10 mouse cellular contexts compared by ENCODE assay signal in genomic region chr5:74261016-74261415, GRCm38 (mm10).
DNase-seq lines count a peak whose midpoint lies in the region; ATAC-seq lines count a peak whose summit lies in the region.
"Had no signal": no experiment of that assay in that cellular context is flagged by ENCODE, and none has a peak within 500 bp of the region (broad histone marks: within the 10 kb centered on the region; RNA-seq: fewer than 3 reads in every experiment).

No protein-coding gene starts in this region.

- WGBS in forebrain, embryonic 14.5 days = 33% methylated on average over 6 of the region's 6 CpGs
- 27% methylated on average over 6 of the region's 6 CpGs for WGBS in forebrain, embryonic 15.5 days
- 77% methylated on average over 6 of the region's 6 CpGs for WGBS in midbrain, embryonic 10.5 days
- 51% methylated on average over 6 of the region's 6 CpGs for WGBS in midbrain, embryonic 15.5 days
- 37% methylated on average over 6 of the region's 6 CpGs for WGBS in intestine, embryonic 16.5 days

- H3K4me2 ChIP-seq in forebrain, embryonic 14.5 days (ENCODE audit: low read length) = no peak overlapping the region
- no peak overlapping the region for H3K4me2 ChIP-seq in forebrain, embryonic 15.5 days (replicated peaks)
- no peak overlapping the region for H3K4me2 ChIP-seq in midbrain, embryonic 15.5 days
- no peak overlapping the region for H3K4me2 ChIP-seq in intestine, embryonic 16.5 days (ENCODE audit: low read depth, low read length)

- no peak overlapping the region for H3K9ac ChIP-seq in forebrain, embryonic 14.5 days (ENCODE audit: low read length)
- no peak overlapping the region for H3K9ac ChIP-seq in forebrain, embryonic 15.5 days (replicated peaks)
- H3K9ac ChIP-seq in midbrain, embryonic 15.5 days = no peak overlapping the region
- H3K9ac ChIP-seq in intestine, embryonic 16.5 days (ENCODE audit: low read depth, low read length) = no peak overlapping the region

- H3K9me3 ChIP-seq in forebrain, embryonic 14.5 days (replicated peaks; ENCODE audit: control insufficient read depth, low read length) = no peaks in the 10 kb centered on the region
- no peaks in the 10 kb centered on the region for H3K9me3 ChIP-seq in forebrain, embryonic 15.5 days
- no peaks in the 10 kb centered on the region for H3K9me3 ChIP-seq in midbrain, embryonic 10.5 days (replicated peaks)
- no peaks in the 10 kb centered on the region for H3K9me3 ChIP-seq in midbrain, embryonic 15.5 days
- no peaks in the 10 kb centered on the region for H3K9me3 ChIP-seq in intestine, embryonic 16.5 days (ENCODE audit: control insufficient read depth, low read length)

- DNase-seq in forebrain, embryonic 14.5 days (ENCODE audit: low spot score) = no peak
- no peak for DNase-seq in midbrain, embryonic 10.5 days (ENCODE audit: low spot score)
- DNase-seq in thymus, postnatal 10 days (ENCODE audit: low spot score in 2 of 2) = peak; percentile 64 to 68
- no peak for DNase-seq in layer of hippocampus, adult 9-11 months
- DNase-seq: B cell, adult 2 months; left cerebral cortex, postnatal 4 days had no signal

- no peaks in the 10 kb centered on the region for H3K27me3 ChIP-seq in forebrain, embryonic 14.5 days (replicated peaks; ENCODE audit: control insufficient read depth, insufficient read depth, low read length)
- no peaks in the 10 kb centered on the region for H3K27me3 ChIP-seq in forebrain, embryonic 15.5 days
- no peaks in the 10 kb centered on the region for H3K27me3 ChIP-seq in midbrain, embryonic 10.5 days (ENCODE audit: low read depth, poor library complexity, severe bottlenecking)
- H3K27me3 ChIP-seq in midbrain, embryonic 15.5 days (replicated peaks) = no peaks in the 10 kb centered on the region
- no peaks in the 10 kb centered on the region for H3K27me3 ChIP-seq in intestine, embryonic 16.5 days (replicated peaks; ENCODE audit: control insufficient read depth, insufficient read depth, low read length)

- H3K36me3 ChIP-seq in forebrain, embryonic 14.5 days (ENCODE audit: control insufficient read depth, insufficient read depth, low read length) = no peaks in the 10 kb centered on the region
- no peaks in the 10 kb centered on the region for H3K36me3 ChIP-seq in forebrain, embryonic 15.5 days
- no peaks in the 10 kb centered on the region for H3K36me3 ChIP-seq in midbrain, embryonic 10.5 days
- H3K36me3 ChIP-seq in midbrain, embryonic 15.5 days (replicated peaks) = no peaks in the 10 kb centered on the region
- H3K36me3 ChIP-seq in intestine, embryonic 16.5 days (ENCODE audit: control insufficient read depth, insufficient read depth, low read length) = no peaks in the 10 kb centered on the region

- no peak overlapping the region for H3K27ac ChIP-seq in forebrain, embryonic 14.5 days (ENCODE audit: low read depth, low read length)
- H3K27ac ChIP-seq in forebrain, embryonic 15.5 days (replicated peaks) = no peak overlapping the region
- H3K27ac ChIP-seq in midbrain, embryonic 10.5 days (replicated peaks) = peak overlapping the region; percentile 46
- no peak overlapping the region for H3K27ac ChIP-seq in midbrain, embryonic 15.5 days
- H3K27ac ChIP-seq in intestine, embryonic 16.5 days (ENCODE audit: low read length) = peak overlapping the region; percentile 50

- no peak overlapping the region for H3K4me3 ChIP-seq in forebrain, embryonic 14.5 days (ENCODE audit: low read depth, low read length)
- no peak overlapping the region for H3K4me3 ChIP-seq in forebrain, embryonic 15.5 days
- no peak overlapping the region for H3K4me3 ChIP-seq in midbrain, embryonic 10.5 days
- H3K4me3 ChIP-seq in midbrain, embryonic 15.5 days = no peak overlapping the region
- no peak overlapping the region for H3K4me3 ChIP-seq in intestine, embryonic 16.5 days (ENCODE audit: low read length)

- peak; percentile 23; the same call in 1 of the 2 replicates for ATAC-seq in forebrain, embryonic 14.5 days
- no peak for ATAC-seq in forebrain, embryonic 15.5 days (replicated peaks)
- ATAC-seq in midbrain, embryonic 15.5 days (replicated peaks) = no peak
- ATAC-seq in intestine, embryonic 16.5 days = peak; percentile 64
- ATAC-seq in megakaryocyte progenitor cell, adult 5-6 weeks (replicated peaks; ENCODE audit: poor library complexity) = no peak

- peaks cover 13% of the 10 kb centered on the region for H3K4me1 ChIP-seq in forebrain, embryonic 14.5 days (ENCODE audit: control insufficient read depth, insufficient read depth, low read length)
- H3K4me1 ChIP-seq in forebrain, embryonic 15.5 days = peaks cover 19% of the 10 kb centered on the region
- peaks cover 34% of the 10 kb centered on the region for H3K4me1 ChIP-seq in midbrain, embryonic 10.5 days
- 0 out of 2 replicates have a peak, but pooled peaks cover 5% of the 10 kb centered on the region for H3K4me1 ChIP-seq in midbrain, embryonic 15.5 days
- peaks cover 32% of the 10 kb centered on the region for H3K4me1 ChIP-seq in intestine, embryonic 16.5 days (ENCODE audit: control insufficient read depth, insufficient read depth, low read length)

Comparison
In these comparisons a context has a peak if more than half of its experiments do, and no peak if none do; other contexts are left out.
1. ATAC-seq: peak in forebrain, embryonic 14.5 days (single experiment) and intestine, embryonic 16.5 days (single experiment); none in forebrain, embryonic 15.5 days (single experiment), midbrain, embryonic 15.5 days (single experiment) and megakaryocyte progenitor cell, adult 5-6 weeks (single experiment).
2. H3K27ac ChIP-seq: peak in midbrain, embryonic 10.5 days (single experiment) and intestine, embryonic 16.5 days (single experiment); none in forebrain, embryonic 14.5 days (single experiment), forebrain, embryonic 15.5 days (single experiment) and midbrain, embryonic 15.5 days (single experiment).
3. DNase-seq: peak in thymus, postnatal 10 days (2 of 2); none in forebrain, embryonic 14.5 days (single experiment), midbrain, embryonic 10.5 days (single experiment) and layer of hippocampus, adult 9-11 months (single experiment).